Mouse (Mus musculus): ENCODE results near the gene Rgs1. TPM values are rescaled to one million over a fixed set of nuclear protein-coding genes. Genes with fewer than 3 reads are reported as not detected.

Gene Rgs1
- polyA plus RNA-seq, 2 experiments from 2014 or later, result 590 to 617 TPM

Other genes starting within 250 kb of the Rgs1 start
- gene Rgs2, start 245.1 kb downstream of the Rgs1 start, polyA plus RNA-seq (2017; shearing (Covaris generic)), result 10 to 100 TPM; 32.3 to 41.6 TPM
- 1 to 10 TPM in 1 of 2 experiments, not detected in 1; 1.8 TPM for gene Rgs13, start 71.9 kb downstream of the Rgs1 start, polyA plus RNA-seq (2017; shearing (Covaris generic))